Mouse (Mus musculus): ENCODE measurements around the gene Atp7b. TPM values are rescaled to one million over a fixed set of nuclear protein-coding genes. Genes with fewer than 3 reads are reported as not detected.

Atp7b gene
- polyA plus RNA-seq, 1 experiment from 2014 or later = 3.0 TPM

- Histone ChIP-seq H3K36me3 (ENCODE audit: control insufficient read depth, insufficient read depth) (no peaks in the 10 kb centered on the region), H3K4me1 (replicated peaks; ENCODE audit: control insufficient read depth, insufficient read depth, low read length) (no peaks in the 10 kb centered on the region), H3K9ac (ENCODE audit: low read depth, low read length) (no peak overlapping the region), H3K4me3 (ENCODE audit: low read depth, low read length) (no peak overlapping the region), H3K27ac (ENCODE audit: low read depth, low read length) (no peak overlapping the region), H3K4me2 (replicated peaks; ENCODE audit: low read depth) (no peak overlapping the region), H3K9me3 (ENCODE audit: control insufficient read depth) (no peaks in the 10 kb centered on the region), H3K27me3 (replicated peaks; ENCODE audit: control insufficient read depth, insufficient read depth, low read length) (no peaks in the 10 kb centered on the region)
- peak; percentile 49 for TF ChIP-seq CTCF (IDR thresholded peaks at IDR 0.05; ENCODE audit: low read depth)
- no peak for ATAC-seq
- WGBS = 54% methylated on average over 8 of the region's 8 CpGs
Measured at GRCm38 (mm10) chr8:21981664-21982337, 78.3 kb downstream of the Atp7b start.

DNA sequence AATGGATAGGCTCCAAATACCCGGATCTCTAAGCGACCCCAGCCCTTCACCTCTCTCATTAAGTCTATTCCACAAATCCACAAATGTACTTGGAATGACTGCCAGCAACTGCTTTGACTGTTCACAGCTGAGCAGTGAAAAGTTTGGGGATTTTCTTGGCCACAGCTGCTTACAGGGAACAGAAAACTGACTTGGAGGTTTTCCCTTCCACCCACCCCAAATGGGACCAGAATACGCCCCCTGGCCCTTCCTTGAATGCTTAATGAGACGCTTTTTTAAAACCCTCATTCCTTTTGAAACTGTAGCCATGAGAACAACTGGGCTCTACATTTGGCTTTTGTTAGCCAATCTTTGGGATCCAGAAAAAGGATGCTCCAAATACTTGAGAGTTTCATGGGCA, 81.9 kb downstream of the Atp7b start:
- Histone ChIP-seq H3K27ac (ENCODE audit: low read depth, low read length) (no peak overlapping the region), H3K9me3 (ENCODE audit: control insufficient read depth) (no peaks in the 10 kb centered on the region), H3K4me1 (replicated peaks; ENCODE audit: control insufficient read depth, insufficient read depth, low read length) (no peaks in the 10 kb centered on the region), H3K36me3 (ENCODE audit: control insufficient read depth, insufficient read depth) (no peaks in the 10 kb centered on the region), H3K9ac (ENCODE audit: low read depth, low read length) (no peak overlapping the region), H3K27me3 (replicated peaks; ENCODE audit: control insufficient read depth, insufficient read depth, low read length) (no peaks in the 10 kb centered on the region), H3K4me3 (ENCODE audit: low read depth, low read length) (no peak overlapping the region), H3K4me2 (replicated peaks; ENCODE audit: low read depth) (no peak overlapping the region)
- TF ChIP-seq CTCF (IDR thresholded peaks at IDR 0.05; ENCODE audit: low read depth) = no peak
- WGBS = 61% methylated on average over 4 of the region's 4 CpGs
- no peak for ATAC-seq

DNA sequence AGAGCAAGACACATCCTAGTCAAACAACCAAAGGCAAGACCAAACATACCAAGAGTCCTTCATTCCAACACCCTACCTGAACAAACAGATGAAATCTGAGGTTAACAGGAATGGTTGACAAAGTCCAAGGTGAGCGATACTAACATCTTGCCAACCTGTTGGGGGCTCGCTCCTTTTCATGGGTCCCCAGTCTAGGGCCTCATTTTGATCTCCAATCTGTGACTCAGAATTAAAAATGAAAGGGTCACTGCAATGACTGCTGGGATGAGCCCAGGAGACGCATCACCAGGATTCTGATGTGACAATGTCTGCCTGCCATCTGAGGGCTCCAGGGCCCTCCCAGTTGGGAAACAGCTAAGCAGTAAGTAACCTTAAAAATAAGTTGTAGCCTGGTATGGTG, 90.6 kb downstream of the Atp7b start, which contains the start of gene Ccdc70:
Ccdc70 (plus strand) TSS at position 301 of the 400 bp plus-strand sequence.
- no peaks in the 10 kb centered on the region for H3K36me3 ChIP-seq (ENCODE audit: control insufficient read depth, insufficient read depth)
- no peak within 1 kb of the TSS for H3K27ac ChIP-seq (ENCODE audit: low read depth, low read length)
- H3K4me1 ChIP-seq (replicated peaks; ENCODE audit: control insufficient read depth, insufficient read depth, low read length) = no peaks in the 10 kb centered on the region
- H3K4me2 ChIP-seq (replicated peaks; ENCODE audit: low read depth) = no peak within 1 kb of the TSS
- H3K27me3 ChIP-seq (replicated peaks; ENCODE audit: control insufficient read depth, insufficient read depth, low read length) = no peaks in the 10 kb centered on the region
- ATAC-seq = no peak
- H3K9ac ChIP-seq (ENCODE audit: low read depth, low read length) = no peak within 1 kb of the TSS
- no peaks in the 10 kb centered on the region for H3K9me3 ChIP-seq (ENCODE audit: control insufficient read depth)
- WGBS = 79% methylated on average over 3 of the region's 3 CpGs
- no peak within 1 kb of the TSS for H3K4me3 ChIP-seq (ENCODE audit: low read depth, low read length)
- TF ChIP-seq CTCF (IDR thresholded peaks at IDR 0.05; ENCODE audit: low read depth) = no peak

GRCm38 (mm10) chr8:21966646-21967045, 93.5 kb downstream of the Atp7b start:
- ATAC-seq = no peak
- no peaks in the 10 kb centered on the region for H3K27me3 ChIP-seq (replicated peaks; ENCODE audit: control insufficient read depth, insufficient read depth, low read length)
- H3K4me2 ChIP-seq (replicated peaks; ENCODE audit: low read depth) = no peak overlapping the region
- H3K27ac ChIP-seq (ENCODE audit: low read depth, low read length) = no peak overlapping the region
- H3K9ac ChIP-seq (ENCODE audit: low read depth, low read length) = no peak overlapping the region
- no peak overlapping the region for H3K4me3 ChIP-seq (ENCODE audit: low read depth, low read length)
- TF ChIP-seq CTCF (IDR thresholded peaks at IDR 0.05; ENCODE audit: low read depth) = no peak
- no peaks in the 10 kb centered on the region for H3K36me3 ChIP-seq (ENCODE audit: control insufficient read depth, insufficient read depth)
- H3K4me1 ChIP-seq (replicated peaks; ENCODE audit: control insufficient read depth, insufficient read depth, low read length) = no peaks in the 10 kb centered on the region
- H3K9me3 ChIP-seq (ENCODE audit: control insufficient read depth) = no peaks in the 10 kb centered on the region
- WGBS = 81% methylated on average over 1 of the region's 1 CpGs

DNA sequence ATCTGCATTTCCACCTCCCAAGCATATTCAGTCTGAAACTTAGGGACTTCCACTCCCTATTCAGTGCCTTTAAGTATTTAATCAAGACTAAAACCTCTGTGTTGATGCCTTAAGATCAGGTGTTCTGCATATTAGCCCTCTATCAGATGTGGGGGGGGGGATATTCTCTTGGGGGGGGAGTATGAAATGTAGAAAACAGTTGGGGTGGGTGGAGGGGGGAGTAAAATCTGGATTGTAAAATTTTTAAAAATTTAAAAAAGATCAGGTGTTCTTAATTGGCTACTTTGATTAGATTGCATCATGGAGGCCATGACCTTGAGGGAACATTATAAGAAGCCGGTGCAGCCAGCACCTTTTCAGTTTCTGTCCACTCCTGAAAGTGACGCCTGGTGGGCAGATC, 101.7 kb downstream of the Atp7b start, which contains the start of gene Fam90a1a:
Fam90a1a (plus strand) TSS at position 301 of the 400 bp plus-strand sequence.
- Histone ChIP-seq H3K36me3 (ENCODE audit: control insufficient read depth, insufficient read depth) (no peaks in the 10 kb centered on the region), H3K9ac (ENCODE audit: low read depth, low read length) (no peak within 1 kb of the TSS), H3K27ac (ENCODE audit: low read depth, low read length) (no peak within 1 kb of the TSS), H3K27me3 (replicated peaks; ENCODE audit: control insufficient read depth, insufficient read depth, low read length) (no peaks in the 10 kb centered on the region), H3K4me3 (ENCODE audit: low read depth, low read length) (no peak within 1 kb of the TSS), H3K4me1 (replicated peaks; ENCODE audit: control insufficient read depth, insufficient read depth, low read length) (no peaks in the 10 kb centered on the region), H3K4me2 (replicated peaks; ENCODE audit: low read depth) (no peak within 1 kb of the TSS), H3K9me3 (ENCODE audit: control insufficient read depth) (no peaks in the 10 kb centered on the region)
- 89% methylated on average over 2 of the region's 2 CpGs for WGBS
- ATAC-seq = no peak
- no peak for TF ChIP-seq CTCF (IDR thresholded peaks at IDR 0.05; ENCODE audit: low read depth)

DNA sequence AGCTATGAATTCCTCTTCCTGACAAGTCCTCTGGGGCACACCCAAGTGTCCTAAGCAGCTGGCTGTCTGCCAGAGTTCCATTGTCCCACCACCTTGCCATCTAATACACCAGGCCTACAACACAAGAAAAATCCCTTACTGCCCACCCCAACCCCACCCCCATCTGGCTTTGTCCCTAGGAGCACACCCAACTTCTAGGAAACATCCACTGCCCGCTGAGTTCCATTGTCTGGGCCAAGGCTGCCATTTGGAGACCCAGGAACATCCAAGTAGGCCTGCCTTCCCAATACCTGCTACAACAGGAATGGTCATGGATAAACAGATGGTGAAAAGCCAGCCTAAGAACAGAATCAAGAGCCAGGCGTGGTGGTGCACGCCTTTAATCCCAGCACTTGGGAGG, 103.8 kb downstream of the Atp7b start:
- Histone ChIP-seq H3K4me2 (replicated peaks; ENCODE audit: low read depth) (no peak overlapping the region), H3K36me3 (ENCODE audit: control insufficient read depth, insufficient read depth) (no peaks in the 10 kb centered on the region), H3K9me3 (ENCODE audit: control insufficient read depth) (no peaks in the 10 kb centered on the region), H3K4me3 (ENCODE audit: low read depth, low read length) (no peak overlapping the region), H3K9ac (ENCODE audit: low read depth, low read length) (no peak overlapping the region), H3K4me1 (replicated peaks; ENCODE audit: control insufficient read depth, insufficient read depth, low read length) (no peaks in the 10 kb centered on the region), H3K27ac (ENCODE audit: low read depth, low read length) (no peak overlapping the region), H3K27me3 (replicated peaks; ENCODE audit: control insufficient read depth, insufficient read depth, low read length) (no peaks in the 10 kb centered on the region)
- TF ChIP-seq CTCF (IDR thresholded peaks at IDR 0.05; ENCODE audit: low read depth) = no peak
- no peak for ATAC-seq
- 83% methylated on average over 3 of the region's 3 CpGs for WGBS
